Mouse (Mus musculus) ES-Bruce4 (cell line): ENCODE data around the gene Nin.

ENCODE experiments used
- CTCF ChIP-seq: IDR thresholded peaks from one replicate; pipeline ENCODE4 v1.8.1; 2011; ENCODE audit warnings: low read depth, low read length
- POLR2A ChIP-seq: IDR thresholded peaks from one replicate; pipeline ENCODE4 v1.8.1; 2011; ENCODE audit warnings: low read length; ENCODE audit not compliant: insufficient read depth

- TF ChIP-seq POLR2A (no peak), CTCF (no peak)
Measured at GRCm38 (mm10) chr12:70118721-70119345, 5.3 kb upstream of the Nin start.
